Mouse (Mus musculus) hindbrain, embryonic 15.5 days (tissue): ENCODE data around the gene Anp32e. TPM values are rescaled to one million over a fixed set of nuclear protein-coding genes. Genes with fewer than 3 reads are reported as not detected.
"Not testable (repeated sequence)": the region's sequence is repeated elsewhere in the genome, so short reads cannot be mapped to it uniquely, and the experiment has no call there.

ENCODE experiments used
- ATAC-seq: fragments of 200-750 bp; cut with Nextera tagmentation; 2 replicates; pipeline ENCODE4 v1.8.0; 2017; ENCODE audit warnings: low read depth, moderate number of reproducible peaks, moderate TSS enrichment; ENCODE audit not compliant: low FRiP score
- H3K27ac ChIP-seq: fragments of 300-500 bp; sonication (generic); replicated peaks from 2 replicates; pipeline ENCODE4 v1.5.1; 2015; ENCODE audit warnings: mild to moderate bottlenecking, inconsistent platforms
- H3K27me3 ChIP-seq: fragments of 300-500 bp; sonication (generic); 2 replicates; pipeline ENCODE4 v1.6.1; 2015; ENCODE audit warnings: control low read depth, inconsistent platforms
- H3K36me3 ChIP-seq: fragments of 300-500 bp; sonication (generic); 2 replicates; pipeline ENCODE4 v1.6.1; 2015; ENCODE audit warnings: control low read depth, inconsistent platforms
- H3K4me1 ChIP-seq: fragments of 300-500 bp; sonication (generic); replicated peaks from 2 replicates; pipeline ENCODE4 v1.6.1; 2015; ENCODE audit warnings: control low read depth, inconsistent platforms
- H3K4me2 ChIP-seq: fragments of 300-500 bp; sonication (generic); 2 replicates; pipeline ENCODE4 v1.6.1; 2015; ENCODE audit warnings: moderate library complexity, mild to moderate bottlenecking, inconsistent platforms
- H3K4me3 ChIP-seq: fragments of 300-500 bp; sonication (generic); 2 replicates; pipeline ENCODE4 v1.5.1; 2015; ENCODE audit warnings: mild to moderate bottlenecking, inconsistent platforms
- H3K9ac ChIP-seq: fragments of 300-500 bp; sonication (generic); 2 replicates; pipeline ENCODE4 v1.6.1; 2015; ENCODE audit warnings: inconsistent platforms
- H3K9me3 ChIP-seq: fragments of 300-500 bp; sonication (generic); 2 replicates; pipeline ENCODE4 v1.6.1; 2016; ENCODE audit warnings: control low read depth, inconsistent platforms
- WGBS: fragments of 180-500 bp; shearing (Covaris S2); methylation state at CpG from one replicate; pipeline ENCODE4 v1.1.7; 2015; 5-methylcytosine and 5-hydroxymethylcytosine counted together
- polyA plus RNA-seq: library from polyadenylated mRNA; unstranded; fragments of >200 nt; fragmentation: Nextera tagmentation; extraction: Ambion mirVana; gene quantifications from 2 replicates; pipeline ENCODE4 v1.2.1, GENCODE M21; 2015

Gene Anp32e
- polyA plus RNA-seq, 1 experiment from 2014 or later, result 117 TPM

- Histone ChIP-seq H3K27me3 (no peaks in the 10 kb centered on the region), H3K4me1 (peaks cover 4% of the 10 kb centered on the region; the same call in 1 of the 2 replicates), H3K9me3 (no peaks in the 10 kb centered on the region), H3K4me3 (peak overlapping the region; percentile 24), H3K36me3 (no peaks in the 10 kb centered on the region), H3K4me2 (peak overlapping the region; percentile 56), H3K9ac (0 out of 2 replicates have a peak overlapping the region, but pooled peaks have one; percentile 3), H3K27ac (no peak overlapping the region)
- 11% methylated on average over 7 of the region's 7 CpGs for WGBS
- ATAC-seq, result 0 out of 2 replicates have a peak, but pooled peaks have one; percentile 73
These were observed 36.7 kb downstream of the Anp32e start for GRCm38 (mm10) chr3:95965518-95966451.

GRCm38 (mm10) chr3:95969277-95969676 is 40.2 kb downstream of the Anp32e start:
- no peak overlapping the region for H3K27ac ChIP-seq
- H3K4me1 ChIP-seq, result peaks cover 14% of the 10 kb centered on the region
- no peak overlapping the region for H3K4me3 ChIP-seq
- H3K9ac ChIP-seq, result no peak overlapping the region
- H3K27me3 ChIP-seq, result no peaks in the 10 kb centered on the region
- ATAC-seq, result no peak
- H3K36me3 ChIP-seq, result no peaks in the 10 kb centered on the region
- no peak overlapping the region for H3K4me2 ChIP-seq
- 77% methylated on average over 1 of the region's 1 CpGs for WGBS
- no peaks in the 10 kb centered on the region for H3K9me3 ChIP-seq

GRCm38 (mm10) chr3:95970661-95971060 is 41.6 kb downstream of the Anp32e start:
- WGBS, result 58% methylated on average over 7 of the region's 7 CpGs
- not testable (repeated sequence) for H3K27ac ChIP-seq, H3K36me3 ChIP-seq, H3K9me3 ChIP-seq, ATAC-seq, H3K4me2 ChIP-seq, H3K4me3 ChIP-seq, H3K9ac ChIP-seq, H3K27me3 ChIP-seq
- H3K4me1 ChIP-seq, result peaks cover 14% of the 10 kb centered on the region

GRCm38 (mm10) chr3:95972251-95972872 is 43.3 kb downstream of the Anp32e start:
- H3K4me1 ChIP-seq, result peaks cover 10% of the 10 kb centered on the region
- H3K4me2 ChIP-seq, result peak overlapping the region; percentile 66
- WGBS, result 74% methylated on average over 12 of the region's 12 CpGs
- peak overlapping the region; percentile 30 for H3K4me3 ChIP-seq
- H3K9me3 ChIP-seq, result no peaks in the 10 kb centered on the region
- H3K27me3 ChIP-seq, result no peaks in the 10 kb centered on the region
- ATAC-seq, result no peak
- H3K36me3 ChIP-seq, result no peaks in the 10 kb centered on the region
- H3K27ac ChIP-seq, result peak overlapping the region; percentile 53; the same call in 1 of the 2 replicates
- H3K9ac ChIP-seq, result peak overlapping the region; percentile 29; the same call in 1 of the 2 replicates

- Histone ChIP-seq H3K27me3 (no peaks in the 10 kb centered on the region), H3K4me1 (peaks cover 10% of the 10 kb centered on the region), H3K9ac (peak overlapping the region; percentile 29), H3K9me3 (no peaks in the 10 kb centered on the region), H3K4me3 (peak overlapping the region; percentile 30), H3K4me2 (peak overlapping the region; percentile 66), H3K36me3 (no peaks in the 10 kb centered on the region), H3K27ac (peak overlapping the region; percentile 53)
- peak; percentile 90 for ATAC-seq
- 2% methylated on average over 34 of the region's 34 CpGs for WGBS
These were observed 44.0 kb downstream of the Anp32e start for GRCm38 (mm10) chr3:95972873-95973634.

GRCm38 (mm10) chr3:95977079-95977478 is 48.0 kb downstream of the Anp32e start:
- Histone ChIP-seq H3K4me1 (peaks cover 10% of the 10 kb centered on the region), H3K9me3 (no peaks in the 10 kb centered on the region), H3K27ac (no peak overlapping the region), H3K9ac (no peak overlapping the region), H3K36me3 (no peaks in the 10 kb centered on the region), H3K27me3 (no peaks in the 10 kb centered on the region), H3K4me2 (no peak overlapping the region), H3K4me3 (no peak overlapping the region)
- ATAC-seq, result no peak
- 69% methylated on average over 3 of the region's 3 CpGs for WGBS

- not testable (repeated sequence) for H3K9me3 ChIP-seq, H3K9ac ChIP-seq, H3K27me3 ChIP-seq
These were observed 48.5 kb downstream of the Anp32e start for GRCm38 (mm10) chr3:95977587-95977986.

GRCm38 (mm10) chr3:95978265-95978664 is 49.2 kb downstream of the Anp32e start:
- H3K9me3 ChIP-seq, result no peaks in the 10 kb centered on the region
- ATAC-seq, result no peak
- H3K4me1 ChIP-seq, result peaks cover 1% of the 10 kb centered on the region
- no peaks in the 10 kb centered on the region for H3K27me3 ChIP-seq
- H3K36me3 ChIP-seq, result no peaks in the 10 kb centered on the region
- 61% methylated on average over 9 of the region's 9 CpGs for WGBS
- H3K27ac ChIP-seq, result no peak overlapping the region
- no peak overlapping the region for H3K4me3 ChIP-seq
- H3K9ac ChIP-seq, result no peak overlapping the region
- H3K4me2 ChIP-seq, result no peak overlapping the region

More at GRCm38 (mm10) chr3:95977587-95977986, 48.5 kb downstream of the Anp32e start:
- H3K4me3 ChIP-seq, H3K4me2 ChIP-seq, H3K27ac ChIP-seq, H3K4me1 ChIP-seq, ATAC-seq, H3K36me3 ChIP-seq: not testable (repeated sequence)
- WGBS, result 96% methylated on average over 7 of the region's 7 CpGs

- Histone ChIP-seq H3K4me3 (no peak overlapping the region), H3K9me3 (no peaks in the 10 kb centered on the region), H3K27me3 (no peaks in the 10 kb centered on the region), H3K4me2 (no peak overlapping the region), H3K4me1 (peaks cover 9% of the 10 kb centered on the region), H3K36me3 (no peaks in the 10 kb centered on the region), H3K27ac (no peak overlapping the region), H3K9ac (no peak overlapping the region)
- 86% methylated on average over 12 of the region's 12 CpGs for WGBS
- no peak for ATAC-seq
These were observed 51.4 kb downstream of the Anp32e start for GRCm38 (mm10) chr3:95980276-95980970.

GRCm38 (mm10) chr3:95982129-95982528 is 53.1 kb downstream of the Anp32e start:
- H3K4me2 ChIP-seq, result no peak overlapping the region
- H3K36me3 ChIP-seq, result no peaks in the 10 kb centered on the region
- H3K9me3 ChIP-seq, result no peaks in the 10 kb centered on the region
- peaks cover 23% of the 10 kb centered on the region for H3K4me1 ChIP-seq
- H3K27me3 ChIP-seq, result no peaks in the 10 kb centered on the region
- H3K9ac ChIP-seq, result no peak overlapping the region
- H3K27ac ChIP-seq, result no peak overlapping the region
- ATAC-seq, result no peak
- no peak overlapping the region for H3K4me3 ChIP-seq
- 87% methylated on average over 4 of the region's 4 CpGs for WGBS
